1 mouse cellular context compared by ENCODE assay signal in genomic region chr6:57744974-57745747, GRCm38 (mm10).
TF ChIP-seq lines count a peak whose summit lies in the region.

No protein-coding gene starts in this region.

TF ChIP-seq in MEL, 35 proteins besides CTCF, POLR2A, EP300 and RAD21 (continued from another document):
- TF ChIP-seq NRF1 (IDR thresholded peaks at IDR 0.05; ENCODE audit: insufficient read depth, low read depth, low read length, poor library complexity, severe bottlenecking) (no peak), ELF1 (IDR thresholded peaks at IDR 0.05; ENCODE audit: low read depth, low read length) (no peak), MYB (IDR thresholded peaks at IDR 0.05; ENCODE audit: low read depth, low read length) (peak; percentile 56; the same call in 1 of the 2 replicates), POLR2AphosphoS2 (IDR thresholded peaks at IDR 0.05; ENCODE audit: low read length) (no peak; the same call in 1 of the 2 replicates), GATA1 (IDR thresholded peaks at IDR 0.05; ENCODE audit: low read depth, low read length) (peak; percentile 98), MEF2A (IDR thresholded peaks at IDR 0.05; ENCODE audit: extremely low read depth, insufficient replicate concordance, low read depth, low read length, poor library complexity, severe bottlenecking) (peak; percentile 53; the same call in 1 of the 2 replicates), RCOR1 (IDR thresholded peaks at IDR 0.05; ENCODE audit: low read depth, low read length) (peak; percentile 94), NELFE (IDR thresholded peaks at IDR 0.05; ENCODE audit: low read depth, low read length) (no peak), TBP (IDR thresholded peaks at IDR 0.05; ENCODE audit: low read depth, low read length) (0 out of 2 replicates have a peak, but pooled peaks have one; percentile 14), MXI1 (IDR thresholded peaks at IDR 0.05; ENCODE audit: low read depth, low read length) (peak; percentile 85), BHLHE40 (IDR thresholded peaks at IDR 0.05; ENCODE audit: borderline replicate concordance, low read depth, low read length) (peak; percentile 64), UBTF (IDR thresholded peaks at IDR 0.05; ENCODE audit: borderline replicate concordance, insufficient read depth, low read depth, low read length) (no peak)
TF ChIP-seq in MEL: peak in this region for 21.
